Mouse (Mus musculus) forebrain, embryonic 14.5 days (tissue): Measurements from ENCODE around the gene Mpped2. TPM values are rescaled to one million over a fixed set of nuclear protein-coding genes. Genes with fewer than 3 reads are reported as not detected.
A peak's percentile ranks its signal among the peaks of the same experiment; 100 is the strongest.

Experiments
- ATAC-seq: fragments of 200-750 bp; cut with Nextera tagmentation; 2 replicates; pipeline ENCODE4 v1.8.0; 2017; ENCODE audit warnings: mild to moderate bottlenecking, moderate library complexity
- DNase-seq: peaks from one replicate; pipeline ENCODE4 v3.0.0-alpha.2; 2015; ENCODE audit warnings: low spot score
- H3K27ac ChIP-seq: fragments of 300-500 bp; sonication (generic); 2 replicates; pipeline ENCODE4 v1.5.1; 2014; ENCODE audit warnings: low read depth, mild to moderate bottlenecking, control low read depth, low read length, moderate library complexity
- H3K27me3 ChIP-seq: fragments of 300-500 bp; sonication (generic); replicated peaks from 2 replicates; pipeline ENCODE4 v1.6.1; 2014; ENCODE audit warnings: low read length, control low read depth, mixed read lengths; ENCODE audit not compliant: control insufficient read depth, insufficient read depth
- H3K36me3 ChIP-seq: fragments of 300-500 bp; sonication (generic); 2 replicates; pipeline ENCODE4 v1.6.1; 2014; ENCODE audit warnings: low read length, control low read depth; ENCODE audit not compliant: control insufficient read depth, insufficient read depth
- H3K4me1 ChIP-seq: fragments of 300-500 bp; sonication (generic); 2 replicates; pipeline ENCODE4 v1.6.1; 2014; ENCODE audit warnings: antibody characterized with exemption, low read length, control low read depth; ENCODE audit not compliant: control insufficient read depth, insufficient read depth
- H3K4me2 ChIP-seq: fragments of 300-500 bp; sonication (generic); 2 replicates; pipeline ENCODE4 v1.6.1; 2014; ENCODE audit warnings: mild to moderate bottlenecking, control low read depth, low read length
- H3K4me3 ChIP-seq: fragments of 300-500 bp; sonication (generic); 2 replicates; pipeline ENCODE4 v1.5.1; 2014; ENCODE audit warnings: low read depth, low read length, control low read depth
- H3K9ac ChIP-seq: fragments of 300-500 bp; sonication (generic); 2 replicates; pipeline ENCODE4 v1.6.1; 2014; ENCODE audit warnings: mild to moderate bottlenecking, low read length, control low read depth, moderate library complexity
- H3K9me3 ChIP-seq: fragments of 300-500 bp; sonication (generic); replicated peaks from 2 replicates; pipeline ENCODE4 v1.6.1; 2016; ENCODE audit warnings: low read length, control low read depth, mixed read lengths; ENCODE audit not compliant: control insufficient read depth
- WGBS: fragments of 180-500 bp; shearing (Covaris S2); extraction: QIAGEN DNeasy Blood & Tissue Kit; methylation state at CpG from one replicate; pipeline ENCODE4 v1.1.7; 2014; 5-methylcytosine and 5-hydroxymethylcytosine counted together
- polyA plus RNA-seq: library from polyadenylated mRNA; unstranded; fragments of >200 nt; fragmentation: Nextera tagmentation; extraction: Ambion mirVana; gene quantifications from 2 replicates; pipeline ENCODE4 v1.2.1, GENCODE M21; 2014

Mpped2 gene
- polyA plus RNA-seq, 1 experiment from 2014 or later, result 164 TPM

- Histone ChIP-seq H3K9ac (no peak overlapping the region), H3K27ac (no peak overlapping the region), H3K9me3 (no peaks in the 10 kb centered on the region), H3K4me2 (no peak overlapping the region), H3K4me3 (no peak overlapping the region), H3K36me3 (no peaks in the 10 kb centered on the region), H3K27me3 (no peaks in the 10 kb centered on the region), H3K4me1 (no peaks in the 10 kb centered on the region)
- no peak for DNase-seq
- 79% methylated on average over 8 of the region's 8 CpGs for WGBS
- ATAC-seq, result no peak
Observed at GRCm38 (mm10) chr2:106674319-106674718, 18.8 kb upstream of the Mpped2 start.

- H3K27ac ChIP-seq, result no peak overlapping the region
- DNase-seq, result no peak
- WGBS, result 69% methylated on average over 2 of the region's 2 CpGs
Observed at GRCm38 (mm10) chr2:106677449-106677848, 15.6 kb upstream of the Mpped2 start.

GRCm38 (mm10) chr2:106679720-106680455 is 13.2 kb upstream of the Mpped2 start:
- Histone ChIP-seq H3K9ac (no peak overlapping the region), H3K36me3 (no peaks in the 10 kb centered on the region), H3K27ac (no peak overlapping the region), H3K4me1 (peaks cover 11% of the 10 kb centered on the region; the same call in 1 of the 2 replicates), H3K4me3 (no peak overlapping the region), H3K4me2 (no peak overlapping the region), H3K27me3 (no peaks in the 10 kb centered on the region), H3K9me3 (no peaks in the 10 kb centered on the region)
- ATAC-seq (no peak), DNase-seq (no peak)
- 91% methylated on average over 5 of the region's 5 CpGs for WGBS

More at GRCm38 (mm10) chr2:106677449-106677848, 15.6 kb upstream of the Mpped2 start:
- Histone ChIP-seq H3K27me3 (no peaks in the 10 kb centered on the region), H3K4me3 (no peak overlapping the region), H3K9ac (no peak overlapping the region), H3K9me3 (no peaks in the 10 kb centered on the region), H3K4me1 (no peaks in the 10 kb centered on the region; the same call in 1 of the 2 replicates), H3K4me2 (no peak overlapping the region), H3K36me3 (no peaks in the 10 kb centered on the region)
- ATAC-seq, result no peak

- Histone ChIP-seq H3K9me3 (no peaks in the 10 kb centered on the region), H3K27me3 (no peaks in the 10 kb centered on the region), H3K4me1 (peaks cover 11% of the 10 kb centered on the region; the same call in 1 of the 2 replicates), H3K36me3 (no peaks in the 10 kb centered on the region), H3K4me2 (peak overlapping the region; percentile 25), H3K4me3 (no peak overlapping the region), H3K9ac (peak overlapping the region; percentile 29; the same call in 1 of the 2 replicates), H3K27ac (peak overlapping the region; percentile 58)
- peak; percentile 86 for ATAC-seq
- peak; percentile 73 for DNase-seq
- WGBS, result 10% methylated on average over 9 of the region's 9 CpGs
Observed at GRCm38 (mm10) chr2:106683185-106683831, 9.8 kb upstream of the Mpped2 start.

- H3K27ac ChIP-seq, result peak overlapping the region; percentile 58; the same call in 1 of the 2 replicates
- ATAC-seq (peak; percentile 88), DNase-seq (peak; percentile 83)
- H3K27me3 ChIP-seq, result no peaks in the 10 kb centered on the region
- H3K4me1 ChIP-seq, result peaks cover 11% of the 10 kb centered on the region; the same call in 1 of the 2 replicates
- H3K9ac ChIP-seq, result 0 out of 2 replicates have a peak overlapping the region, but pooled peaks have one; percentile 8
- H3K36me3 ChIP-seq, result no peaks in the 10 kb centered on the region
- whole genome bisulfite sequencing, result 17% methylated on average over 4 of the region's 4 CpGs
- H3K4me2 ChIP-seq, result peak overlapping the region; percentile 25
- no peak overlapping the region for H3K4me3 ChIP-seq
- H3K9me3 ChIP-seq, result no peaks in the 10 kb centered on the region
Observed at GRCm38 (mm10) chr2:106683832-106684231, 9.2 kb upstream of the Mpped2 start.

GRCm38 (mm10) chr2:106691753-106692363 is 1.2 kb upstream of the Mpped2 start:
- no peak for ATAC-seq
- Histone ChIP-seq H3K4me3 (no peak overlapping the region), H3K27me3 (no peaks in the 10 kb centered on the region), H3K9ac (no peak overlapping the region), H3K9me3 (no peaks in the 10 kb centered on the region), H3K4me2 (peak overlapping the region; percentile 69), H3K36me3 (no peaks in the 10 kb centered on the region), H3K27ac (0 out of 2 replicates have a peak overlapping the region, but pooled peaks have one; percentile 100), H3K4me1 (0 out of 2 replicates have a peak, but pooled peaks cover 4% of the 10 kb centered on the region)
- 3% methylated on average over 6 of the region's 6 CpGs for WGBS
- peak; percentile 60 for DNase-seq

- Histone ChIP-seq H3K4me1 (peaks cover 7% of the 10 kb centered on the region; the same call in 1 of the 2 replicates), H3K9ac (peak overlapping the region; percentile 99), H3K36me3 (no peaks in the 10 kb centered on the region), H3K4me2 (peak overlapping the region; percentile 69), H3K27me3 (no peaks in the 10 kb centered on the region), H3K9me3 (no peaks in the 10 kb centered on the region), H3K4me3 (peak overlapping the region; percentile 94), H3K27ac (peak overlapping the region; percentile 100)
- peak; percentile 85 for DNase-seq
- ATAC-seq, result no peak; the same call in 1 of the 2 replicates
- WGBS, result 1% methylated on average over 14 of the region's 14 CpGs
Observed at GRCm38 (mm10) chr2:106692405-106692782, 675 bp upstream of the Mpped2 start.

- H3K9me3 ChIP-seq, result no peaks in the 10 kb centered on the region
- peaks cover 8% of the 10 kb centered on the region; the same call in 1 of the 2 replicates for H3K4me1 ChIP-seq
- peak overlapping the region; percentile 94 for H3K4me3 ChIP-seq
- ATAC-seq, result peak; percentile 45
- H3K4me2 ChIP-seq, result peak overlapping the region; percentile 69
- H3K9ac ChIP-seq, result peak overlapping the region; percentile 99
- peak; percentile 69 for DNase-seq
- WGBS, result under 1% methylated on average over 80 of the region's 91 CpGs
- H3K36me3 ChIP-seq, result no peaks in the 10 kb centered on the region
- H3K27me3 ChIP-seq, result no peaks in the 10 kb centered on the region
- peak overlapping the region; percentile 100 for H3K27ac ChIP-seq
Observed at GRCm38 (mm10) chr2:106693702-106694566, 865 bp downstream of the Mpped2 start.
